Mouse (Mus musculus): Measurements from ENCODE around the gene Timm44. TPM values are rescaled to one million over a fixed set of nuclear protein-coding genes. Genes with fewer than 3 reads are reported as not detected.

The Timm44 gene
- total and polyA plus RNA-seq, 3 experiments: 174 to 199 TPM; not detected in 1

DNA sequence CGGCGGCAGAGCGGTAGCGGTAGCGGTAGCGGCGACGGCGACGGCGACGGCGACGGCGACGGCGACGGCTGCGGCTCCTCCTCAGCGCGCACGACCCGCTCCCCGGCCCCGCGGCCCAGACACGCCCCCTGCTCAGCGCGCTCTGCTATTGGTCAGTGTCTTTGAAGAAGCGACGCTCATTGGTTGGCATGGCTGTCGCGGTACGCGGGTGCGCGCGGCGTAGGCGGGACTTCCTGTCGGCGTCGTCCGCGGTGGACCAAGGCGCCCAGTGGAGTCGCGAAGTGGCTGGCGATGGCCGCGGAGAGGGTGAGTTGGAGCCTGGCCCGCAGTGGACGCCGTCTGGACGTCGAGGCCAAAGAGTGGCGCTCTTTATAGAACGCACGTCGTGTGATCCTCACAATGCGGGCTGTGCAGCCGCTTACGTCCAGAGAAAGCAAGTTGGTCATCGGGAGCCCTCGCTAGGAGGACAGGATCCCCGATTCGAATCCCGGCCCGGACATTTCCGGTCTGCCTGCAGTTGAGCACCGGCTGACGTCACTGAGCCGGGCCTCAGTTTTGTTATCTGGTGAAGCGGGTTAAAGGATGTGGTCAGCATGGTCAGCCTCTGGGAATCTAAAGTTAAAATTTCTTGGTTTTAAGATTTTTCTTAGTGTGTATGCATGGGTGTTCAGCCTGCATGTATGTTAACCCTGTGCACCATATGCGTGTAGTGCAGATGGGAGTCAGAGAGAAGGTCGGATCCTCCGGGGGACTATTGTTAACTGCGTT lies 49.5 kb upstream of the Timm44 start, which contains the start of the genes Ccl25 and Elavl1 (continued):
- TF ChIP-seq MAFK (IDR thresholded peaks at IDR 0.05; ENCODE audit: borderline replicate concordance, low read depth, low read length) (no peak), TBP (IDR thresholded peaks at IDR 0.05; ENCODE audit: low read depth, low read length) (no peak; the same call in 1 of the 2 replicates), ZMIZ1 (IDR thresholded peaks at IDR 0.05; ENCODE audit: low read depth, low read length) (peak; percentile 55; the same call in 1 of the 2 replicates), NELFE (IDR thresholded peaks at IDR 0.05; ENCODE audit: low read depth, low read length) (peak; percentile 71), EP300 (IDR thresholded peaks at IDR 0.05; ENCODE audit: low read depth in 1 of 2, low read length in 2 of 2) (no peak), MXI1 (IDR thresholded peaks at IDR 0.05; ENCODE audit: low read depth, low read length) (peak; percentile 4; the same call in 1 of the 2 replicates), CHD2 (IDR thresholded peaks at IDR 0.05; ENCODE audit: low read length) (peak; percentile 81), MAZ (IDR thresholded peaks at IDR 0.05; ENCODE audit: low read depth, low read length) (no peak; the same call in 1 of the 2 replicates), JUND (IDR thresholded peaks at IDR 0.05; ENCODE audit: low read depth, low read length) (no peak), MAX (IDR thresholded peaks at IDR 0.05; ENCODE audit: low read length) (no peak; the same call in 1 of the 2 replicates)

- H3K9ac ChIP-seq (ENCODE audit: control insufficient read depth, low read depth, low read length, poor library complexity, severe bottlenecking): peak overlapping the region; percentile 98
- H3K4me1 ChIP-seq (ENCODE audit: control insufficient read depth in 1 of 2, insufficient read depth in 2 of 2, low read length in 2 of 2): peaks cover 12 to 28% of the 10 kb centered on the region in 2 experiments
- peak overlapping the region; percentile 71 for H3K27ac ChIP-seq (ENCODE audit: control insufficient read depth, low read depth, low read length)
- no peaks in the 10 kb centered on the region for H3K9me3 ChIP-seq (replicated peaks; ENCODE audit: insufficient read depth, low read length)
- H3K27me3 ChIP-seq (ENCODE audit: control insufficient read depth in 1 of 2, insufficient read depth in 2 of 2, low read length in 2 of 2): no peaks in the 10 kb centered on the region
- H3K79me2 ChIP-seq (ENCODE audit: control insufficient read depth, insufficient read depth, low read length, poor library complexity): peaks cover 68% of the 10 kb centered on the region
- H3K4me3 ChIP-seq (ENCODE audit: control insufficient read depth in 1 of 2, insufficient read depth in 1 of 2, low read depth in 2 of 2, low read length in 2 of 2): peak overlapping the region; percentile 83 to 91
- peak; percentile 63 for DNase-seq (ENCODE audit: low read depth, low spot score)
- TF ChIP-seq KAT2A (conservative IDR thresholded peaks at IDR 0.05; ENCODE audit: low read depth, low read length): peak; percentile 37; the same call in 1 of the 2 replicates
- TF ChIP-seq SMC3 (IDR thresholded peaks at IDR 0.05; ENCODE audit: low read depth, low read length): no peak
- no peak for TF ChIP-seq MYB (IDR thresholded peaks at IDR 0.05; ENCODE audit: low read depth, low read length)
- no peak for TF ChIP-seq CHD2 (IDR thresholded peaks at IDR 0.05; ENCODE audit: low read length)
- TF ChIP-seq HCFC1 (IDR thresholded peaks at IDR 0.05; ENCODE audit: low read depth, low read length): no peak
- no peak; a peak in 1 of 4 replicates for TF ChIP-seq POLR2A (IDR thresholded peaks at IDR 0.05; ENCODE audit: control insufficient read depth in 1 of 2, insufficient read depth in 1 of 2, low read depth in 1 of 2, low read length in 2 of 2, poor library complexity in 1 of 2)
- TF ChIP-seq ZMIZ1 (IDR thresholded peaks at IDR 0.05; ENCODE audit: low read depth, low read length): no peak
- TF ChIP-seq UBTF (IDR thresholded peaks at IDR 0.05; ENCODE audit: borderline replicate concordance, insufficient read depth, low read depth, low read length): peak; percentile 90; the same call in 1 of the 2 replicates
- TF ChIP-seq GATA1 (IDR thresholded peaks at IDR 0.05; ENCODE audit: low read depth, low read length): no peak
- no peak for TF ChIP-seq CTCF (IDR thresholded peaks at IDR 0.05 in 2 of 3, conservative IDR thresholded peaks at IDR 0.05 in 1 of 3; ENCODE audit: control insufficient read depth in 1 of 3, insufficient read depth in 1 of 3, low read depth in 2 of 3, low read length in 3 of 3, poor library complexity in 1 of 3, severe bottlenecking in 1 of 3)
- no peak for TF ChIP-seq POLR2AphosphoS2 (IDR thresholded peaks at IDR 0.05; ENCODE audit: low read length)
- no peak for TF ChIP-seq SIN3A (IDR thresholded peaks at IDR 0.05; ENCODE audit: low read length)
- TF ChIP-seq TBP (IDR thresholded peaks at IDR 0.05; ENCODE audit: low read depth, low read length): no peak
- TF ChIP-seq ZKSCAN1 (IDR thresholded peaks at IDR 0.05; ENCODE audit: low read depth, low read length): no peak
- TF ChIP-seq TAL1 (IDR thresholded peaks at IDR 0.05; ENCODE audit: low read length): no peak
- TF ChIP-seq MAFK (IDR thresholded peaks at IDR 0.05; ENCODE audit: borderline replicate concordance, low read depth, low read length): no peak
- no peak; the same call in 1 of the 2 replicates for TF ChIP-seq MAX (IDR thresholded peaks at IDR 0.05; ENCODE audit: low read length)
- no peak for TF ChIP-seq POLR2AphosphoS5 (IDR thresholded peaks at IDR 0.05; ENCODE audit: borderline replicate concordance, low read depth, low read length)
- TF ChIP-seq USF1 (IDR thresholded peaks at IDR 0.05; ENCODE audit: low read depth, low read length): no peak
- TF ChIP-seq ETS1 (IDR thresholded peaks at IDR 0.05; ENCODE audit: low read depth, low read length): no peak
- TF ChIP-seq MXI1 (IDR thresholded peaks at IDR 0.05; ENCODE audit: low read depth, low read length): peak; percentile 29; the same call in 1 of the 2 replicates
- no peak for TF ChIP-seq ZC3H11A (IDR thresholded peaks at IDR 0.05; ENCODE audit: low read depth, low read length)
- H3K36me3 ChIP-seq (ENCODE audit: control insufficient read depth in 1 of 2, insufficient read depth in 2 of 2, low read length in 2 of 2): peaks cover 17 to 53% of the 10 kb centered on the region in 2 experiments
Observed at GRCm38 (mm10) chr8:4324525-4324924, 48.8 kb upstream of the Timm44 start.
